Mouse (Mus musculus) adrenal gland, adult (tissue): ENCODE measurements around the gene Rac2.

Source experiments
- DNase-seq, 2 experiments: peaks; one replicate each; pipeline ENCODE4 v3.0.0; 2022 to 2023; ENCODE audit warnings: low spot score in 1 of 2; ENCODE audit not compliant: inconsistent age in 2 of 2

Rac2 gene

GRCm38 (mm10) chr15:78547415-78548335 lies 24.9 kb downstream of the Rac2 start:
- DNase-seq, result peak; percentile 77 to 91

GRCm38 (mm10) chr15:78546060-78546459 lies 26.5 kb downstream of the Rac2 start:
- DNase-seq, result peak; percentile 58 to 79

GRCm38 (mm10) chr15:78544561-78545001 lies 28.0 kb downstream of the Rac2 start, which contains the start of gene Sstr3:
Gene Sstr3 (minus strand): TSS chr15:78544685.
- DNase-seq, result peak; percentile 67 to 81

DNA sequence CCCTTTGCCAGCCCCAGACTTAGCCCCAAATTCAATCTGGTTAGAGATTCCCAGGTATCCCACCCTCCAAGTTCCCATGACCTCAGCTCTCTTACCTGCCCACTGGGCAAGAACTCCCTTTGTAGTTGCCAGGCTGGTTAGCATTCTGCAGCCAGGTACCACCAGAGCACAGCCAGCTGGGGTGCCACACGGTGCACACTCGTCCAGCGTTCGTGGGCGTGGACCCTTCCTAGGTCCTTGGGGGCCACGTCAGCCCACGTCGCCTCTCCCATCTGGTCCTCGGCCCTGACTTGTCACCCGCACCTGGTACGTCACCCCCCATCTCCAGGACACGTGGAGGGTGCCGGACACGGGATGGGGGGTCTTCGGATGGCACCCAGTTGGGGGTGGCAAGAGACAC lies 28.5 kb downstream of the Rac2 start:
- DNase-seq, result peak in 1 of 2 experiments; percentile 37

DNA sequence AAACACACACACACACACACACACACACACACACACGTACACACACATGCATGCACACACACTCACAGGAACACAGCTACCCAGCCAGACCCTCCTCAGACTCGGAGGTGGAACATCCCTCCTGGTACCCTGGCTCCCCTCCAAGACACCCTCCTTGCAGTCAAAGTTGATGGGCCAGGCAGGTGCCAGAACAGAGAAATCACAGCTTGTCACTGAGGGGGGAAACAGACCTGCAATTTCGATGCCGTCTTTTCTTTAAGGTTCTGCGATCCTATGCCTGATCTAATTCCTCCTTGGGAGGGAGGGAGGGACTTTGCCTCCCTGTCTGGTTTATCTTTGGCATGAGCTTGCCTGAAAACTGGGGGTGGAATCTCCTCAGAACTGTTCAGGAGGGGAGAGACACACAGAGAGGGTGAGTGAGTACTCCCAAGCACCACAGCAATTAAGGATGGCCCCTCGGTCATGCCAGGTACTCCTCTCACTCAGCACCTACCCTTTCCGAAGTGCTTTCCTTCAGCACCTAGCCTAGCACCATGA lies 29.7 kb downstream of the Rac2 start:
- no peak for DNase-seq

DNA sequence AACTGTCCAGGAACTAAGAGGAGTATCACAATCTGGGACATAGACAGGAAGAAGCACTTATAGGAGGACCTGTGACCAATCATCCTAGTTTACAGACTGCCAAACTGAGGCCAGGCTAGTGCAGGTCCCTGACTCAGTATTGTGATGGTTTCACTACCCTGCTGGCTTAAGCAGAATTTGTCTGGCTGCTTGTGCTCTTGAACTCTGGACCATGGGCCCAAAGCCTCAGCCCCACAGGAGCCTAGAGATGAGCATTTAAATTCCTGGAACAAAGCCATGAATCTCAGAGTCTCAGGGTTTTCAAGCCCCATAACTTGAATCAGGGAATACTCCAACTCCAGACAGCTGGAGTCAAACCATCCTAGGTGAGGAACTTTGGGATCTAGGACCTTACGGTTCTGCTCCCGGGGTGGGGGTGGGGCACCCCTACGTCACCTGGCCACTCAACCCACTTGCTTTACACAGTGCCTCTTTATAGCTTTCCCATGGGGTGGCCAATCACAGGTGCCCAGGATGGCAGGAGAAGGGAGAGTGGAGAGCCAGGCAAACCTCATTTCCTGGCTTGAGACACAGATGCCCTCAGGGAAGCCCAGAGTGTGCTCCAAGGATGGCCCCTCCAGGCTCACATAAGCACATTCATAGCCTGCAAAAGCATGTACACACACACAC lies 30.4 kb downstream of the Rac2 start:
- DNase-seq, result no peak

DNA sequence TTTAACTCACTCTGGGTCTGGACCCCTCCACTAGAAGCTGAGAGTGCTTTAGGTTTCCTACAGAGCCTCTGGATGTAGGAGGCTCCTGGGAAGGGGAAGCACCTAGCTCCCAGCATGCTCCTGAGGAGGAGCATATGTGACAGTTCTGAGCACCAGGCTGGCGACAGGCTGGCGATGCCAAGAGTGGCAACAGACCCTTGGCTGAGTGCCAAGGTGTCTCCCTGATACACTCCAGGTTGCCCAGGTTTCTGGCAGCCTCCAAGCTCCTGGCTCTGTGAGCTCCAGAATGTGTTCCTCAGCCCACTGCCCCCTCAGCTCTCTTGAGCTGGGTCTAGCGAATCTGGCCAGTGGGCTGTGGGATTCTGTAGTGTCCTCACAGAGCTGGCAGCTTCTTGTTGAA lies 31.0 kb downstream of the Rac2 start:
- DNase-seq, result no peak

DNA sequence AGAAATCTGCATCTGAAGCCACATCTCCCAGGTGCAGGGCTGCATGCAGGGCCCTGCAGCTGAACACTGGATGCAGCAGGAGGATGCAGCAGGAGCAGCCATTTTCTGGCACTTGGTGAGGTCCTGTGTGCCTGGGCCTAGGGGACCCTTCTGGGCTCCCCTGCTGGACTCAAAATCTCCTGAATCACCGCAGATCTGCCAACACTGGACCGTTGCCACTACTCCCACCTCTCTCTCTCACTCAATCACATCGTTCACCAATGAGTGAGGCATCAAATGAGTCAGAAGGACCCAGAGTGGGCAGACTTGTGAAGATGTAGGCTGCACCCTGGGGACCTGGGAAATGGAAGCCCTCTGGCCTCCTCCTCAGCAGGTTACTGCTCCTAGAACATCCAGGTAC lies 31.5 kb downstream of the Rac2 start:
- DNase-seq, result no peak

- peak in 1 of 2 experiments; percentile 67 for DNase-seq
Measured at GRCm38 (mm10) chr15:78535723-78536421, 36.7 kb downstream of the Rac2 start.

GRCm38 (mm10) chr15:78533346-78533835 lies 39.2 kb downstream of the Rac2 start:
- no peak for DNase-seq

GRCm38 (mm10) chr15:78532566-78533345 lies 39.8 kb downstream of the Rac2 start:
- DNase-seq, result peak in 1 of 2 experiments; percentile 33

DNA sequence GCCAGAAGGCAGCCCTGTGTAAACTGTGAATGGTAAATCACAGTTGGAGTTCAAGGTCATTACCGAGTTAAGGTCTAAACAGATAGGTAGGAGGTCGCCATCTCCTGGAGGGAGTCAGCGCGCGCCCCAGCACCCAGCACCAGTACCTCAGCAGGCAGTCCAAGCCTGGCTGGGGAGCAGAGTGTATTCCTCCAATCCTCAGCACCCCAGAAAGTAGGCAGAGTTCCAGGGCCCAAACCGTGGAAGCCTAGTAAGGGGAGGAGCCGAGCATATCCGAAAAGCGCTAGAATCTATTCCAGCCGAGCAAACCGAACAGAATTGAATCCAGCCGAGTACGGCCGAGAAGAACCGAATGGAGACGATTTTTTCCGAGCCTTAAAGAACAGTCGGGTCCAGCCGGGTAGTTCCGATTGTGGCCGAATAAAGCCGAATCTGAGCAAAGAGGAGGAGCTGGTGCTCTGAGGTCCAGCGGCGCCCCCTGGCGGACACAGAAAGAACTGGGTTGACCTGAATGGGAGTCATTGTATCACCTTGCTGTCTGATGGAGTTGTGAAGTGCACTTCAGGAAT lies 40.6 kb downstream of the Rac2 start:
- peak; percentile 98 to 100 for DNase-seq

DNA sequence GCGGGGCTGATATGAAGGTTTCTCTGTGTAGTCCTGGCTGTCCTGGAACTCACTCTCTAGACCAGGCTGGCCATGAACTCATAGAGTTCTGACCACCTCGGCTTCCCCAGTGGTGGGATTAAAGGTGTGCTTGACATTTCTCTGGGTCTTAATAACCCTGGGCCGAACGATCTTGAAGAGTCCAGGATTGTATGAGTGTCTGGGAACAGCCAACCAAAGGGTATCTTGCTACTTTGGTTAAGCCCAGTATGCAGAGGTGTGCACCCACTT lies 41.2 kb downstream of the Rac2 start:
- DNase-seq, result peak in 1 of 2 experiments; percentile 53

DNA sequence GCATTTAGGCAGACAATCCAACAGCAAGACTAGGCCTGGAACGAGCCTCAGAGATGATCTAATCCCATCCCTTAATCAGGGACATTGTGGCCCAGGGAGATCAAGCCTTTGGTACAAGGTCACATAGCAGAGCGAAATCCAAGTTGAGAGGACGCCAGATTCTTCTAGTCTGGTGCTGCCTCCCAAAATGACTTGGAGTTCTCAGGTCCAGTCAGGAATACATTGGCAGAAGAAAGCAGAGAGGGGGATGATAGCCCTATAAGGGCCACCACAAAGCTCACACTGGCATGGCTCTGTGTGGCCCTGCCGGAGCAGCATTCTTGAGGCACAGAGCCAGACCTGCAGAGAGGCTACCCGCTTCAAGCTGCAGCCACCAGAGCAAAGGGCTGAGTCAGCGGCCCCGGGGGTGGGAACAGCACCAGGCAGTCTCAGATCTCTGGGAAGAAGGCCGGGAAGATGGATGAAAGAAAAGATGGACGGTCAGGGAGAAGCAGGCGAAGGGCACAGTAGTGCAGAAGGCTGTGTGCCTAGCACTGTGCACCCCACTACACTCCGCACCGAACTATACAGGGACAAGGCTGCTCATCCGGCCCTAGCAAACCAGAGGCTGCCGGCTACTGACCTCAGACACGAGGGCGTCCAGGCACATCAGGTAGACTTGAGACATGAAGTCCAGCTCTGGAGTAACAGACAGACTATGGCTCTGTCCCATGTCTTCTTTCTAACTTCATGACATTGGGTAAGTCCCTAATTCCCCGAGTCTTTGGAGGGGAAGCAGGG lies 41.7 kb downstream of the Rac2 start, which contains the start of gene C1qtnf6:
C1qtnf6 (minus strand) TSS at position 746 of the 780 bp plus-strand sequence.
- peak; percentile 87 to 95 for DNase-seq

- peak; percentile 49 to 68 for DNase-seq
Measured at GRCm38 (mm10) chr15:78530141-78530540, 42.4 kb downstream of the Rac2 start.

DNA sequence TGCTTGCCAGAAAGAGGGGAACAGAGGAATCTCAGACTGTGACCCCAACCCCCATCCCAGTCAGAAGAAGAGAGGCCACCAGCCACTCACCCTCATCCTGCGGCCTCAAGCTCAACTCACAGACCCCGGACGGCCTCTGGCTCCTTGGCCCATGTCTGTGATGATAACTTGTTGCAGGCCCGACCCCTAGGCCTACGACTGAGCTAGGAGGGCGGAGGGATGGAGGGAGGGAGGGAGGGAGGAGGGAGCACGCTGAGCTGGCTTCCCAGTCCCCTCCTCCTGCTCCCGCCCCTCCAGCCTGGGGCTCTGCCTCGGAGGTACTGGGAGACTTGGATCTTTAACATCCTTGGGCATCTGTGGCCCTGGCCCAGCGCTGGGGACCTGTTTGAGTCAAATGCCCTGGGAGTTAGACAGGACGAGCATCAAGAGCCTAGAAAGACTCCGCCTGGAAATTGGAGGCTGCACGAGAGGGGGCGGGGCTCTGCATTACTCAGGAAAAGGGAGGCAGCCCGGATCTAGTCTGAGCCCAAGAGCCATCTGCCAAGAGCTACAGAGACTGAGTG lies 43.1 kb downstream of the Rac2 start:
- DNase-seq, result peak; percentile 91 to 96

- peak; percentile 53 to 86 for DNase-seq
Measured at GRCm38 (mm10) chr15:78528726-78529411, 43.7 kb downstream of the Rac2 start.

DNA sequence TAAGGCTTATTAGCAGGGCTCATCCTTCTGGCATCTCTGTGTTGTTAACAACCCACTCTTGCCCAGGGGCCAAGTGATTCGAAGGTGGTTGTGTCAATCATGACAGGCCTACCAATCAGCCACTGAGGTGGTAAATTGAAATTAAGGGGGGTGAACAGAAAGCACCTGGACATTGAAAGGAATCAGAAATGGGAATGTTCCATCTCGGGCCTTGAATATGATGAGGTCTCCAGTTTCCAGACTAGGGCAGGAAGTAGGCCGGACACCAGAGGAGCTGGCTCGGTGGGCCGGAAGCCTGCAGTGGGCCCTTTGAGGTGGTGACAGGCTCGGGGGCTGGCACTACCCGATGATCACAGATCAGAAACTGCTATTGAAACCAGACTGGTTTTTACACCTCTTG lies 44.6 kb downstream of the Rac2 start:
- DNase-seq, result peak; percentile 54 to 74
